ENCODE assay signal across 8 mouse cellular contexts in the genomic region with DNA sequence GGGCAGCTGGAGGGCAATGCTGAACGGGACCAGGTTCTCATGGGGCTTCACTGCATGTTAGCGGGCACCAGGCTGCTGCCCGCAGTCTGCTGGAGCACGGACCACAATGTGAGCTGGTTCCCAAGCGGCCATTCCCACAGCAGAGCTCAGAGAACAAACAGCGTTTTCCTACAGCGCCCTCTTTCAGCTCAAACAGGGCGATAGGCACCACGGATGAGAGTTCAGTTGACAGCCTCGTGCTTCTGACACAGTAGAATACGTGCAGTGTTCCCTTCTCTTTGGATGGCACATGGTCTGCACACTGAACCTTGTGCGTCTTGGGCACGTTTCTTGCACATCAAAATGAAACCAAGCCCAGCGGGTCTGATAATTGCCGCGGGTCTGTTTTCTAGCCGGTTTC.
A peak's percentile ranks its signal among the peaks of the same experiment; 100 is the strongest.
DNase-seq lines count a peak whose midpoint lies in the region; ATAC-seq and TF ChIP-seq lines count a peak whose summit lies in the region.

No protein-coding gene starts in this region.

- peak; percentile 6 for DNase-seq in adrenal gland, postnatal 10 days
- DNase-seq in adrenal gland, adult 8-10 months: no peak
- DNase-seq in ES-CJ7 (ENCODE audit: low read depth, low spot score): peak; percentile 49
- DNase-seq in embryonic facial prominence, embryonic 10.5 days (ENCODE audit: low spot score): peak; percentile 18
- DNase-seq in liver, adult 2 months (ENCODE audit: extremely low read depth, low read depth, low spot score): peak; percentile 8
- DNase-seq in gastrocnemius, postnatal 36 days: no peak

- TF ChIP-seq CTCF in liver, adult 2 months (IDR thresholded peaks at IDR 0.05; ENCODE audit: low read depth, low read length): no peak
- TF ChIP-seq CTCF in olfactory bulb, adult 2 months (IDR thresholded peaks at IDR 0.05; ENCODE audit: insufficient read depth, low read depth, low read length): no peak

- H3K4me1 ChIP-seq in embryonic facial prominence, embryonic 10.5 days: no peaks in the 10 kb centered on the region
- peaks cover 11% of the 10 kb centered on the region for H3K4me1 ChIP-seq in hindbrain, embryonic 15.5 days (replicated peaks)
- H3K4me1 ChIP-seq in liver, adult 2 months (ENCODE audit: control insufficient read depth, insufficient read depth, low read length): no peaks in the 10 kb centered on the region
- peaks cover 5% of the 10 kb centered on the region; the same call in 1 of the 2 replicates for H3K4me1 ChIP-seq in olfactory bulb, adult 2 months (ENCODE audit: control insufficient read depth, insufficient read depth, low read length)

- H3K36me3 ChIP-seq in embryonic facial prominence, embryonic 10.5 days (replicated peaks): no peaks in the 10 kb centered on the region
- no peaks in the 10 kb centered on the region for H3K36me3 ChIP-seq in hindbrain, embryonic 15.5 days
- H3K36me3 ChIP-seq in liver, adult 2 months (ENCODE audit: control insufficient read depth, insufficient read depth, low read length): no peaks in the 10 kb centered on the region

- TF ChIP-seq POLR2A in liver, adult 2 months (IDR thresholded peaks at IDR 0.05; ENCODE audit: extremely low read depth, insufficient read depth, low read length): no peak
- TF ChIP-seq POLR2A in olfactory bulb, adult 2 months (IDR thresholded peaks at IDR 0.05; ENCODE audit: insufficient read depth, low read depth, low read length): no peak

- WGBS in embryonic facial prominence, embryonic 10.5 days: 53% methylated on average over 17 of the region's 17 CpGs
- 40% methylated on average over 17 of the region's 17 CpGs for WGBS in hindbrain, embryonic 15.5 days
- 48% methylated on average over 17 of the region's 17 CpGs for WGBS in liver, adult 2 months
- WGBS in olfactory bulb, adult 2 months: 28% methylated on average over 17 of the region's 17 CpGs

- peak; percentile 58; the same call in 1 of the 2 replicates for ATAC-seq in hindbrain, embryonic 15.5 days (ENCODE audit: low FRiP score, low read depth)

- H3K4me2 ChIP-seq in hindbrain, embryonic 15.5 days: peak overlapping the region; percentile 55

- 0 out of 2 replicates have a peak overlapping the region, but pooled peaks have one; percentile 10 for H3K9ac ChIP-seq in hindbrain, embryonic 15.5 days
- no peak overlapping the region for H3K9ac ChIP-seq in liver, adult 2 months (ENCODE audit: low read depth, low read length)

- H3K79me2 ChIP-seq in liver, adult 2 months (ENCODE audit: control insufficient read depth, insufficient read depth, low read length): no peaks in the 10 kb centered on the region

- H3K4me3 ChIP-seq in embryonic facial prominence, embryonic 10.5 days: peak overlapping the region; percentile 16; the same call in 1 of the 2 replicates
- H3K4me3 ChIP-seq in hindbrain, embryonic 15.5 days: peak overlapping the region; percentile 28
- peak overlapping the region; percentile 17; the same call in 1 of the 2 replicates for H3K4me3 ChIP-seq in liver, adult 2 months (ENCODE audit: insufficient read depth, low read depth, low read length)
- peak overlapping the region; percentile 36 for H3K4me3 ChIP-seq in olfactory bulb, adult 2 months (ENCODE audit: insufficient read depth, low read depth, low read length)

- intact Hi-C loops in gastrocnemius, postnatal 36 days (cut with DNase I): no loop called here

- no peaks in the 10 kb centered on the region for H3K9me3 ChIP-seq in embryonic facial prominence, embryonic 10.5 days
- H3K9me3 ChIP-seq in hindbrain, embryonic 15.5 days: no peaks in the 10 kb centered on the region

- no peaks in the 10 kb centered on the region for H3K27me3 ChIP-seq in embryonic facial prominence, embryonic 10.5 days (replicated peaks; ENCODE audit: low read depth, poor library complexity, severe bottlenecking)
- H3K27me3 ChIP-seq in hindbrain, embryonic 15.5 days: no peaks in the 10 kb centered on the region
- H3K27me3 ChIP-seq in liver, adult 2 months (ENCODE audit: control insufficient read depth, insufficient read depth, low read length): no peaks in the 10 kb centered on the region

- H3K27ac ChIP-seq in embryonic facial prominence, embryonic 10.5 days (replicated peaks): no peak overlapping the region
- peak overlapping the region; percentile 73 for H3K27ac ChIP-seq in hindbrain, embryonic 15.5 days (replicated peaks)
- no peak overlapping the region for H3K27ac ChIP-seq in liver, adult 2 months (replicated peaks; ENCODE audit: insufficient read depth, low read depth, low read length)
- H3K27ac ChIP-seq in olfactory bulb, adult 2 months (ENCODE audit: insufficient read depth, low read depth, low read length): no peak overlapping the region

Comparison
In these comparisons a context has a peak if more than half of its experiments do, and no peak if none do; other contexts are left out.
1. DNase-seq: peak in adrenal gland, postnatal 10 days (single experiment), ES-CJ7 (single experiment), embryonic facial prominence, embryonic 10.5 days (single experiment) and liver, adult 2 months (single experiment); none in adrenal gland, adult 8-10 months (single experiment) and gastrocnemius, postnatal 36 days (0 of 2).
2. Peak in every context shown above with its lines, with median percentiles within 50 percentile points of each other: H3K4me3 ChIP-seq.